Mouse (Mus musculus) gastrocnemius, postnatal 25 days (tissue): ENCODE results near the gene Rnaseh1. TPM values are rescaled to one million over a fixed set of nuclear protein-coding genes. Genes with fewer than 3 reads are reported as not detected.

ENCODE experiments used
- DNase-seq: peaks from one replicate; pipeline ENCODE4 v3.0.0; 2022
- total RNA-seq, 2 experiments: library from RNA; stranded (reverse); gene quantifications; 1 replicate in 1 of 2; 2 replicates in 1 of 2; pipeline ENCODE4 v1.2.3; 2021

The Rnaseh1 gene
- total RNA-seq, 2 experiments from 2014 or later: 4.8 to 5.4 TPM

DNA sequence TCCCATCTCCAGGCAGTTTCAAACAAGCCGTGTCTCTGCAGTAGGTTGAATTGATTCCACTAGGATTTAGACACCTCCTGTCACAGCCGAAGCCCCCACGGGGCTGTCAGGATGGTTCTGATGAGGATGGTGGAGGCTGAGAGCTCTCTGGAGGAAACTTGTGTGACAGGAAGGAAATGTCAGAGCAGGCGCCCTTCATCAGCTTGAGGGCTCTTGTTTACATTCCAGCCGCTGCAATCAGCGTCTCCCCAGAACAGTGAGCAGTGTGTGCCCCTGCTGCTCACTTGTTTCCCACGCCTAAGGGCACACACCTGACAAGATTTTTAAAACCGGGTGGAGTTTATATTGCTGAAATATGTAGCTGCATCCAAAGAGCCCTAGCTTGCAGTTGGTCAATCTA, 17.9 kb downstream of the Rnaseh1 start:
- no peak for DNase-seq

GRCm38 (mm10) chr12:28674038-28674720, 24.8 kb downstream of the Rnaseh1 start:
- DNase-seq: no peak

DNA sequence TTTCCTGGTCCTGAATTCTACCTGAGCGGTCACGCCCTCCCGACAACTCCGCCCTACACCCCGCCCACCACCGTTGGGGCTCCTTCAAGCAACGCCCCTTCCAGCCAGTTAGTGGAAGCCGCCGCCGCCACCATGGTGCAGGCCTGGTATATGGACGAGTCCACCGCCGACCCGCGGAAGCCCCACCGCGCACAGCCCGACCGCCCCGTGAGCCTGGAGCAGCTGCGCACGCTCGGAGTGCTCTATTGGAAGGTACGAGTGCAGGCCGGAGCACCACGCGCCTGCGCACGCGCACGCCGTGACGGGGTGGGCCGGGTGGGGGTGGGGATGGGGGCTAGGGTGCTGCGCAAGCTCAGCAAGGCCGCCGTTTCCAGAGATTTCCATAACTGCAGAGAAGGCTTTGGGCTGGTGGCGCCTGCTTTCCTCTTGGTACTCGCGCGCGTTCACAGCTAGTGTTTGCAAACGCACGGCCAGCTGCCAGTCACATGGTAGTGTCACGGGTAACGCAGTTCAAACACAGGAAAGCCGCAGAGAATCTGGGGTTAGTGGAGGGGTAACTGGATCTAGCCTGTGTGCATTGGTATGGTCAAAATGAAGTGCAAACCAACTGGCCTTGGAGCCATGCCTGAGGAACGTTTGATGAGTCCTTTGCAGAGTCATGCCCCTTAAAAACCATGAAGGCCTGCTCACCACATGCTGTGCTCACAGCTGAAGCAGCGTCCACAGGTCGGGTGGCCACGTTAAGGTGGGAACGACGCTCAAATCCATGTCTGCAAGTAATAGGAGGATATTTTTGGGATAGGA, 25.9 kb downstream of the Rnaseh1 start, which contains the start of gene Adi1:
Gene Adi1 (plus strand): TSS at position 111 of the 804 bp plus-strand sequence.
- DNase-seq: peak; percentile 78

DNA sequence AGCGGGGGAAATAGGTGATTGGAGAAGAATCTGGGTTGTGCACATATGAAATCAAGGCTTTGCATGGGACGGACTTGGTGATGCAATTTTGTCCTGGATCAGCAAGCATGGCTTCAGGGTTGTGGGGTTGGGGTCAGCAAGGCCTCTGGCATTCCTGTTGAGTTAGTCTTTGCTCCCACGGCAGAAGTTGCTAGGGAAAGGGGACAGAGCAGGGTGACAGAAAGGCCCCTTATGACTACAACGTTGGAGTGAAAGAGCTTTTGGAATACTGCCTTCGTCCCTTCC, 26.5 kb downstream of the Rnaseh1 start:
- DNase-seq: no peak

DNA sequence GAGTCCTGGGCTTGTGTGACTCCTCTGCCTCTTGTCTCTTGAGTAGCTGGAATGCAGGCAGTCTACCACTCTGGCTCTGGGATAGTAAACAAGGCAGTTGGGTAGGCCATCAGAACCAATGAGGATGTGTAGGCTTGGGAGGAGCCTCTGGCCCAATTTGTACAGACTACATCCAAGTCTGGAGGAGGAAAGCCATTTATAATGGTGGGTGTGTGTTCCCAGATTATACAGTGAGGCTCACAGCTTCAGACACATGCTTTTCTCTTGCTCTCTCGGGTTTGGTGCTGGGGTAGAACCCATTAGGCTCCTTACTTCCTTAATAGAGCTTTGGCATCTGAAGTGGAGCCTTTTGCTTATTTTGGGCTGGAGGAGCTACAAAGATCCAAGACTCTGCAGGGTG, 35.3 kb downstream of the Rnaseh1 start:
- no peak for DNase-seq

- no peak for DNase-seq
Observed at GRCm38 (mm10) chr12:28685771-28686170, 36.4 kb downstream of the Rnaseh1 start.

GRCm38 (mm10) chr12:28686199-28686879, 36.9 kb downstream of the Rnaseh1 start:
- DNase-seq: no peak

DNA sequence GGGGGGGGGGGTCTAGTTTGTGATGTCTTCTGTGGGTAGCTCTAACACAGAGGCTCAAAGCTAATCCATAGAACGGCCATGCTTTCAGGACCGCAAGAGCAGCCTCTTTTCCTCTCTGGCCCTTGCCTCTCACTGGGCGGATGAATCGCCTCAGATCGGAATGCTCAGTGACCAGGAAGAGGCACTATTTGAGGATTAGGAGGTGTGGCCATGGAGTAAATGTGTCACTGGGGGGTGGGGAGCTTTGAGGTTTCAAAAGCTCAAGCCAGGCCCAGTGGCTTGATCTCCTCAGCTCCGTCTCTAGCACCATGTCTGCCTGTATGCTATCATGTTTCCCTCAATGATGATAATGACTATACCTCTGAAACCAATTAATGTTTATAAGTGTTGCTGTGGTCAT, 39.6 kb downstream of the Rnaseh1 start:
- DNase-seq: no peak

DNA sequence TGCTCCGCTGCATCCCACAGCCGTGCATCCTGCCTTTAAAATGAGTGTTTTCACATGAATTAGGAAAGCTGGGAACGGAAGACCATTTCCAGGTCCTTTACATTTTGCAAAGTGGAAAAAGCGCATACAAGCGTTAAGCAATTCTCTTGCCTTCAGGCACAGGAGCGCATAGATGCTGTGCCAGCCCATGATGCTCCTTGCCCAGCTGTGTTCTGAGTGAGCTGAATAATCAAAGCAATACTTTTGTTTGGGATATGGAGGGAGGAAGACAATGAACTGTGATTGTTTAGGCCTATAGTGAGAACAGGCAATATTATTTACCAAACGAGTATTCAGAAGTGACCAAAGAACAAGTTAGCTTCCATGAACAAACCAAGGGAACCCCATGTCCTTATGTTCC, 41.3 kb downstream of the Rnaseh1 start:
- DNase-seq: no peak

DNA sequence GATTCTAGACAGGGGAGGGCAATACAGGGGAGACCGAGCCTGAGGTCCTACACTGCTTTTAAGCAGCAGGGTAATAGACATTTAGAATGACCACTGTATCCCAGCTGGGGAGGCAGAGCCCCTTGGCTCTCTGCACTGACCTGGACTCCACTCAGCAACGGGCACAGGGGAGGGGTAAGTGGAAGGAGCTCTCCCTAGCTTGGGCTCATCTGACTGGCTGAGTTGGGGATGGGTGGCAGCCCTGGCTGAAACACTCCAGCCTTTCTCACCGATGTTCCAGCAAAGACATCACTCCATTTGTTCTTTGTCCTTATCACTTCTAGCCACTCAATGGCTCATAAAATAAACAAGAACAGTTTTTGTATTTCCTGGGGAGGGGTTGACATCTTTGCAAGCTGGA, 44.3 kb downstream of the Rnaseh1 start:
- DNase-seq: no peak

DNA sequence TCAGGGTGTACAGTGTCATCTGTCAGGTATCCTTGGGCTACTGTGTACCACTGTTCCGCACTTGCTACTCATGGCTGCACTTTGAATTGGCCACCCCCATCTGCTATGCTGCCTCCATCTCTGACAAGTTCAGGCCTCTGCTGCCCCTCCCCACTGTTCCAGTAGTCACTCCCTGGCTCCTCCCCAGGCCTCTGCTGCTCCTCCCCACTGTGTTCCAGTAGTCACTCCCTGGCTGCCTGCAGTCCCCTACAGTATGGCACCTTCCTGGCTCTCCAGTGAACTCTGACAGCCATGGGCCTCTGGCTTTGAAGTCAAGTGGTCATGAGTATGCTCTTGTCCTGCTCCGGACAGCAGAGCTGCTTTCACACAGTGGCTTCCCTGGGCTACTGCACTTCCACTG, 44.8 kb downstream of the Rnaseh1 start:
- DNase-seq: no peak

GRCm38 (mm10) chr12:28694776-28695175, 45.4 kb downstream of the Rnaseh1 start:
- DNase-seq: no peak

DNA sequence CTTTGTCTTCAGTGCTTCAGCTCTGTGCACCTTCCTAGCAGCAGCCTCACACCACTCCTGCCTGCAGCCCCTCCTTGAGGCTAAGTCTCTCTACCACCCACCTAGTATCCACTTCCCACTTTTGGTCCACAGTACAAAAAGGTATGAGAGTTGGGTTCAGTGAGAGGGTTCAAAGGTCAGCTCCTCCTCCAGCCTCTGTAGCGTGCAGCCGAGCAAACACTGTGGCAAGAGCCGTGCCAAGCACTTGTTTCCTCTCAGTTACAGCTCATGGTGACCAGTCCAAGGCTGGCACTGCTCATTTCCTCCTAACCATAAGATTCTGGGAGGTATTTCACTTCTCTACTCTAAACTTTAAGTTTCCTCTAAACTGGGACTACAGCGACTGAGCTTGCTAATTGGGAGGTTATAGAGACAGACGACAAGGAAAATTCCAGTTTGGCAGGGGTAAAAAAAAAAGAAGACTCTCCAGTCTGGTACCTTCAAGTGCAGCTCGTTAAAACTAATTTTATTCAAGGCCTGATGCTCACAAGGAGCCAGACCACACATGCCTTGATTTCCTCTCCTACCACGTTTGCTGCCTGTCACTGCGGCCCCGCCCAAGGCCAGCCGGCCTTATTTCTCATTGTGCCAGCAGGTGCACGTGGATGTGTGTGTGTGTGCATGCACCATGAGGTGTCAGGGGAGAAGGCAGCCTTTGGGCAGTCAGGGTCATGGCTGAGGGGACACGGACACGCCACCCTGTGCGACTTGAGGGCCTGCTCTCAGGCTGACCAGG, 48.6 kb downstream of the Rnaseh1 start:
- no peak for DNase-seq

GRCm38 (mm10) chr12:28699086-28699485, 49.7 kb downstream of the Rnaseh1 start:
- DNase-seq: no peak

- DNase-seq: no peak
Observed at GRCm38 (mm10) chr12:28699656-28700055, 50.3 kb downstream of the Rnaseh1 start.

DNA sequence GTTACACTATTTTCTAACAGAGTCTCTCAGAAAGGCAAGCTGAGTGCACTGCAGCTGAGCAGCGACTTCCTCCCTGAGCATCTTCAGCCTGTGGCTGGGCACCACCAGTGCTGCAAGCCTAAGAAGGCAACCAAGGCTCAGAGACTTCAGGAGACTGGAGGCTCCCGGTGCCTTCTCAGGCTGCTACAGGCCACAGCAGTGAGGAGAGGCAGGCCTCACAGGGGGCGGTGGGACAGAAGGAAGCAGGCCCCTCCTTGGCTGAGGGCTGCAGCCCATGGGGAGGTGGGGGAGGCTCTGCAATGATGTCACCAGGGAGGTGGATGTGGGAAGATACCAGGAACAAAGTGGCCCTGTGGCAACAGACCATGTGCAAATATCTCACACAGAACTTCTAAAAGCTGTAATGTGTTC, 50.7 kb downstream of the Rnaseh1 start:
- DNase-seq: peak; percentile 9

DNA sequence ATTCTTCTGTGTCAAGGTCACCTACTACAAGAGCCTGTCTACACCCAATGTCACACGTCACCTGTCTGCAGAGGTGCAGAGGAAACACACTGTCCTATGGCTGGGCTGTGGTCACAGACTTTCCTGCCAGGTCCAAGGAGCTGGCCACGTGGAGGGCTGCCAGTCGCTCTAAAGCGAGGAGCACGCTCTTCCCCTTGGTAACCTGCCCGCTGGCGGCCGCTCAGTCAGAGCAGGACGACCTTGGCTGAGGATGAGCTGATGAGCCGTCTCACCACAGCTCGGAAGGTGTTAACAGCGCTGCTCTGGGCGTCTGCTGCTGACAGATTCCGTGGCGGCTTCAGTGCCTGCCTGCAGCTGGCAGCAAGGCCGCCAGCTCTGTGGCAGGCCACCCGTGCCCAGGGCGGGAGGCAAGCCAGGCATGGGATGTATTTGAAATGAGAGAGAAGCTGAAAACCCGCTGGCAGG, 51.2 kb downstream of the Rnaseh1 start:
- DNase-seq: peak; percentile 87

DNA sequence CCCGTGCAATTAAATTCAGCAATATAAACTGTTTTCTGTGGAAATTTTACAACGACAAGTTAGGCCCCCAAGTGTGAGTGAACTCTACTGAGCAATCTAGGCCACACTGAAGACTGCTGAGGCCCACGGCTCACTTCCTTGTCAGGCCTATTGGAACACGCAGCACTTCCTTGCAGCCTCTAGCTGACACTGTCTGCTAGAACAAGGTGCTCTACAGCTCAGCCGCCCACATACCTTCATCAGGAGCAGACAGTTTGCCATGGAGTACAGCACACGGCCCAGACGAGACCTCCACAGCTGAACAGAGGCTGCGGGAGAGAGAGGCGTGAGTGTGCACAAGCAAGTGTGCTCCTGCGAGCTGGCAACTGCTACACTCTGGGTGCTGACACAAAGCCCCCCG, 51.9 kb downstream of the Rnaseh1 start:
- DNase-seq: no peak

DNA sequence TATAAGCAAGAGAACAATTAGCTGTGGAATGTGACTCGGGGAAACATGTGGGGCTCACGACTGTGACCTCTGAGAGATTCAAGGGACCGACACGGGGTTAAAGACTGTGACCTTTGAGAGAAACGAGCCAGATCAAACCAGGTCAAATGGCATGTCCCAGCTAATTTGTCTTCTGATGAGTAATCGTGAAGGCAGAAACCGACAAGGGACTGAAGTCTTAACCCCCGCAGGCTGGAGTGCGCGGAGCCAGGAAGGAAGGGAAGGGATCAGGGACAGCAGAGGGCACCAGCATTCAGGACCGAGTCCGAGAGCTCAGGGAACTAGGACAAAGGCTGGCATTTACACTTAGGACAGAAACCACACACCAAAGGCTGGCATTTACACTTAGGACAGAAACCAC, 55.0 kb downstream of the Rnaseh1 start:
- no peak for DNase-seq

GRCm38 (mm10) chr12:28705204-28705603, 55.8 kb downstream of the Rnaseh1 start:
- no peak for DNase-seq

GRCm38 (mm10) chr12:28708154-28708553, 58.8 kb downstream of the Rnaseh1 start:
- DNase-seq: no peak
